Mouse (Mus musculus) urinary bladder, postnatal 10 days (tissue): ENCODE results near the gene Selenbp1.
"Not testable (repeated sequence)": the region's sequence is repeated elsewhere in the genome, so short reads cannot be mapped to it uniquely, and the experiment has no call there.

ENCODE experiments used
- DNase-seq: peaks from one replicate; pipeline ENCODE4 v3.0.0; 2022; ENCODE audit warnings: low spot score

The Selenbp1 gene

GRCm38 (mm10) chr3:94932279-94932678 is 577 bp upstream of the Selenbp1 start:
- DNase-seq: not testable (repeated sequence)

- DNase-seq: not testable (repeated sequence)
Observed at GRCm38 (mm10) chr3:94933604-94934003, 748 bp downstream of the Selenbp1 start.

DNA sequence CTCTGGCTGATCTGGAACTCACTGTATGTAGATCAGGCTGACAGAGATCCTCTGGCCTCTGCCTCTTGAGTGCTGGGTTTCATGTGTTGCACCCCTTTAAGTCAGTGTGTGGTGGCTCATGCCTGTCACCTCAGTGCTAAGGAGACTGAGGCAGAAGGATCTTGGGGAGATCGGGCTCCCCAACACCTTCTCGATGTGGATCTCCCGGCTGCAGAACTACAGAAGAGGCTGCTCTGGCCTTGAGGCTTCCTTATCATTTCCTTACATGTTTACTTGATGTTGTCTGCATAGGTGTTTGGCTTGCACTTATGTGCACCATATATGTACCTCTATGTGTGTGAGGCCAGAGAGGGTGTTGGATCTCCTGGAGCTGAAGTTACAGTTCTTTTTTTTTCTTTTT is 1.7 kb downstream of the Selenbp1 start:
- DNase-seq: not testable (repeated sequence)

DNA sequence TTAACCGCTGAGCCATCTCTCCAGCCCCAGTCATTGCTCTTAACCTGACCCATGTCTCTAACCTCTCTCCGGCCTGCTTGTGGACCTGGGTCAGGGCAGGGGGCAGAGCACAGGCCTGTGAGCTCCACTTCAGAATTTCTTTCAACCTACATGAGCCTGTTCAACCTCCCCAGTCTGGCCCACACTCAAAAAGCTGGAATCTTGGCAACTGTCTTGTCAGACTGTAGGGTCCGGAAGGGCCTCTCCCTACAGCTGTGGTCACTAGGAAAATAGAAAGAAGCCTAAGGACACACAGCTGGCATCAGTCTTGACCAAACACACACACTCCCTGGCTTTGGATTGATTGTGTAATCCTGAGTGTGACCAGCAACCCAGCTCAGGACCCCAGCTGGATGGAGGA is 2.5 kb downstream of the Selenbp1 start:
- DNase-seq: not testable (repeated sequence)

GRCm38 (mm10) chr3:94936147-94936546 is 3.3 kb downstream of the Selenbp1 start:
- not testable (repeated sequence) for DNase-seq

- DNase-seq: not testable (repeated sequence)
Observed at GRCm38 (mm10) chr3:94937194-94937593, 4.3 kb downstream of the Selenbp1 start.

DNA sequence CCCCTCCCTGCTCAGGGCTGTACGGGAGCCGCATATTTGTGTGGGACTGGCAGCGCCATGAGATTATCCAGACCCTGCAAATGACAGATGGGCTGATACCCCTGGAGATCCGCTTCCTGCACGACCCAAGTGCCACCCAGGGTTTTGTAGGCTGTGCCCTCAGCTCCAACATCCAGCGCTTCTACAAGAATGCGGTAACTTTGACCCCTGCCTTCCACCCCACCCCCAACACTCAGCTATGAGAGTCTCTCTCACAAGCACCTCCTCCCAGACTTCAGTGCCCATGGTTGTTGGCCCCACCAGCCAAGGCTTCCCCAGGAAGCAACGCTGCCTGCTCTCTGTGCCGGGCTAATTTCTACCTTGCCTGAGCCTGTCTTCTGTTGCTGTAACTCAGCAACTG is 7.2 kb downstream of the Selenbp1 start:
- not testable (repeated sequence) for DNase-seq

DNA sequence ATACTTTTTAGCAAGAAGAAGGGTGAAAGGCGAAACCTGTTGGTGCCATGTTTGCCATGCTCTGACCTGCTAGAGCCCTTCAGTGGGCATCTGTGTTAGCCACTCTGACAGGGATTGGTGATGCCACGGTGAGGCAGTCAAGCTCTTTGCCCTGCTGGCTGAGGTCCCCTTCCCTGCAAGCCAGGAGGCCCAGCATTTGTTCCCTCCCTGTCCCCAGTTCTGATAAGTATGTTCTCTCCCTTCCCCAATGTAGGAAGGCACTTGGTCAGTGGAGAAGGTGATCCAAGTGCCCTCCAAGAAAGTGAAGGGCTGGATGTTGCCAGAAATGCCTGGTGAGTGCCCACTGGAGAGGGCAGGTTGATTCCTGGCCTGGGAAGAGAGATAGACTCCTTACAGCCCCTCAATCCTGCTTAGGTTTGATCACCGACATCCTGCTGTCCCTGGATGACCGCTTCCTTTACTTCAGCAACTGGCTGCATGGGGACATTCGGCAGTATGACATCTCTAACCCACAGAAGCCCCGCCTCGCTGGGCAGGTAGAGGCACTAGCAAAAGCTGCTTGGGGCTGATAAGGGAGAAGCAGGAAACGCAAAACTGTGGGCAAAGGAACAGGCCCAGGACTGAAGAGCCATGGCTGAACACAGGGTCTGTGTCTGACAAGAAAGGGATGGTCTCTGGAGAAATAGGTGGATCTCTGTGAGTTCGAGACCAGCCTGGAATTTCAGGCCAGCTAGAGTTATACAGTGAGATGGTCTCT is 9.5 kb downstream of the Selenbp1 start:
- not testable (repeated sequence) for DNase-seq

- DNase-seq: not testable (repeated sequence)
Observed at GRCm38 (mm10) chr3:94943706-94944105, 10.8 kb downstream of the Selenbp1 start.

DNA sequence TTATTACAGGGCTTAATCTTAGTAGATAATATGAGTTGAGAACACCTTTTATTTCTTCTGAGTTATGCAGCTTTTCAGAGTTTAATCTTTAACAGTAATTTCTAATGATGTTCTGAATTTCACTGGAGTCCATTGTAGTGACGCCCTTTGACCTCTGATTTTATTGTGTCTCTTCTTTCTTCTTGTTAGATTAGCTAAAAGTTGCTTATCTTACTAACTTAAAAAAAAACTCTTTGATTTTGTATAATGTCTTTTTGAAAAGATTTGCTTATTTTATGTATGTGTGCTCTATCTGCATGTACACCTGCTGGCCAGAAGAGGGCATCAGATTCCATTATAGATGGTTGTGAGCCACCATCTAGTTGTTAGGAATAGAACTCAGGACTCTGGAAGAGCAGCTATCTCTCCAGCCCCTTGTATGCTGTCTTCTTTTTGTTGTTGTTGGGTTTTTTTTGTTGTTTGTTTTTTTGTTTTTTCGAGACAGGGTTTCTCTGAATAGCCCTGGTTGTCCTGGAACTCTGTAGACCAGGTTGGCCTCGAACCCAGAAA is 15.3 kb downstream of the Selenbp1 start:
- no peak for DNase-seq

DNA sequence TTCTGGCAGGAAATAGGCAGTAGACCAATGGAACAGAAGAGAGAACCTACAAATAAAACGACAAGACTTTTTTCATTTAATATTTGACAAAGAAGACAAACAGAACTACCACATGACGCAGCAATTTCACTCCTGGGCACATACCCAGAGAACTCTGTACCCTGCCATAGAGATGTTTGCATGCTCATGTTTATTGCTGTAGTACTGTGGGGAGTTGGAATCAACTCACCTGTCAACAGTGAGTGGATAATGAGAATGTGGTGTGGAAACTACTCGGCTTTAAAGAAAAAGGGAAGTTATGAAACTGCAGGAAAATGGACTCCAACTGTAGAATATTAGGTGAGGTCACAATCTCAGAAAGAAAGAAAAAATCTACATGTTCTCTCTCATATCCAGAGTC is 16.8 kb downstream of the Selenbp1 start:
- DNase-seq: no peak

DNA sequence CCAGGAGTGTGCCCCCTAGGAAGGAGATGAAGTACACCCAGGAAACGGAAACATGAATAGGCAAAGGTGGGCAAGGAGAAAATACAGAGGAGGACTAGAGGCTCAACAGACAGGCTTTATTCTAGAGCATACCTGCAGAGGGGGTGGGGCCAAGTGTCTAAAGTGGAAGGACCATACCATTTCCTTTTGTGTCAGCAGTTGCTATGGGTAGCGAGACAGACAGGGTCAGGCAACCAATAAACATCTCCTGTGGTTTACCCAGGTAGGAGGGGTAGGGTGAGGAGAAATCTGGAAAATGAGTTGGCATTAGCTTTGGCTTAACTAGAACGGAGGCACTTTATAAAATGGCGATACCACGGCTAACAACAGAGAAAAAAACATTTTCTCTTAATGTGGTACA is 19.9 kb downstream of the Selenbp1 start:
- DNase-seq: no peak

DNA sequence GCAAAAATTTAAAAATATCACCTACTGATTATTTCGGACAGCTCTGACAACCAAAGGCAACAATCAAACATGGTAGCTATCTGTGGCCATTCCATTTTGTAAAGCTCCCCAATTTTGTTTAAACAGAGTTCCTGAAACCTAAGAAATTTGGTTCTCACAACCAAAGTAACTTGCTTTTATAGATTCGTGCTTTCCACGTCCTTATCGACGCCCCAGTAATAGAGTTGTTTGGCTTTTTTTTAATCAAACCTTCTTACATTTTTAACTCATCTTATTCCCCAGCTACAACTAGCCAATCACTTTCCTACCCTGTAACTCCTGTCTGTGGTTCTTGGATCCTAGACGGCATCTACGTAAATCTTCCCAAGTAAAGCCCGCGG is 20.5 kb downstream of the Selenbp1 start:
- DNase-seq: no peak

GRCm38 (mm10) chr3:94953764-94954616 is 21.1 kb downstream of the Selenbp1 start, which contains the start of gene Rfx5:
Rfx5 (plus strand) TSS chr3:94954075.
- peak; percentile 71 for DNase-seq

DNA sequence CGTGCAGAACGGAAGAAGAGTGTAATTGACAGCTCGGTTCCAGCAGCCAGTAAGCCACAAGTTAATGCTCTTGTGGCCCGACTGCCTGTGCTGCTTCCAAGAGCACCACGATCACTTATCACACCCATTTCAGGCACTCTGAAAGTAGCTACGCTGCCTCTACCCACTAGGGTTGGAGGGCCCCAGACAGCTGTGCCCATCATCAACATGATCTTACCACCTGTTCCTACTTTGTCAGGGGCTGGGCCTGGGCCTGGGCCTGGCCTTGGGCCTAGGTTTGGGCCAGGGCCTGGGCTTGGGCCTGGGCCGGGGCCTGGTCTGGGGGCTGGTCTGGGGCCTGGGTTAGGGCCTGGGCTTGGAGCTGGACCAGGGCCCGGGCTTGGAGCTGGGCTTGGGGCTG is 25.4 kb downstream of the Selenbp1 start:
- no peak for DNase-seq

- no peak for DNase-seq
Observed at GRCm38 (mm10) chr3:94959871-94960270, 27.0 kb downstream of the Selenbp1 start.

DNA sequence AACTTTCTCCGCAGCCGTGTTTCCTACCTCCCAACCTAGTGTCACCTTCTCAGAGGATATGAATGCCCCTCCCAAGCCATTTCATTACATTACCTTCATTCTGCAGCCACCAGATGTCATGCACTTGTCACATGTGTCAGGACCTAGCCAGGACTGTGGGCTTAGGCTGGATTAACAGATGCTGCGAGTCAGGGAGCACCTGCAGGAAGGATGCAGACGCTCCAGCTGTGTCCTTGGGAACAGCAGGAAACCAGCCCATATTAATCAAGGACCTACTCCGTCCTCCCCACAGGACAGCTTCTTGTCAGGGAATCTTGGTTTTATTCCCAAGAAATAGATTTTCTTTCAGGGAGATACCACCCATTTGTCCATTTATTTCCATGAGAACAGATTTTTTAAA is 27.5 kb downstream of the Selenbp1 start:
- no peak for DNase-seq

DNA sequence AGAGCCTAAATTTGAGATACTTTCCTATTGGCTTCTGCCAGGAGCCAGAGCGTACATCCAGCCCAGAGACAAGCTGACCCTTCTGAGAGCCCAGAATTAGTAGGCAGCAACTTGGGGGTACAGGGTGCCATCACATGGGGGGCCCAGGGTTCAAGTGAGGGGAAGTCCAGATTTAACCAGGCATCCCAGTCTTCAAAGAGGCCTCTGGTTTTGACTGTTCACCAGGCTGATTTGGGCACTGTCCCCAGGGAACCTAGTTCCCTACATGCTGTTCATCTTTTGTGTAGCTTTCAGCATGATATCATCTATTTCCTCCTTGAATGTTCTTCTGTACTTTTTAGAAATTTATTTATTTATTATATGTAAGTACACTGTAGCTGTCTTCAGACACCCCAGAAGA is 32.1 kb downstream of the Selenbp1 start:
- DNase-seq: no peak

GRCm38 (mm10) chr3:94965878-94966277 is 33.0 kb downstream of the Selenbp1 start:
- DNase-seq: no peak

- no peak for DNase-seq
Observed at GRCm38 (mm10) chr3:94972552-94972951, 39.7 kb downstream of the Selenbp1 start.

DNA sequence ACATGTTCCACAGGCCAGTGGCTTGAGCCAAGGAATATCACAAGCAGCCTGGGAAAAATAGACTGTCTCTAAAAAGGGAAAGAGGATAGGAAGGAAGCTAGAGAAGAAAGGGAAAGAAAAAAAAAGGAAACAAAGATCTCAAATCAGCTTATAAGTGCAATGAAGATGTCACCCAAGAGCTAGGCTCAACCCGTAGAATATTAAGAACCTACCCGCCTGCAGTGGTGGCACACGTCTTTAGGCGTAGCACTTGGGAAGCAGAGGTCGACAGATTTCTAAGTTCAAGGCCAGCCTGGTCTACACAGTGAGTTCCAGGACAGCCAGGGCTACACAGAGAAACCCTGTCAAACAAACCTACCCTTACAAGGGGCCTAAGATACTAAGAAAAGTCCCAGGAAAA is 40.8 kb downstream of the Selenbp1 start:
- DNase-seq: no peak

GRCm38 (mm10) chr3:94974026-94974527 is 41.2 kb downstream of the Selenbp1 start:
- DNase-seq: no peak
